Mouse (Mus musculus): ENCODE measurements around the gene Arid5a. TPM values are rescaled to one million over a fixed set of nuclear protein-coding genes. Genes with fewer than 3 reads are reported as not detected.

Gene Arid5a
- total RNA-seq (2014; fragmentation: Nextera tagmentation), result 36.0 and 42.2 TPM in 2 replicates
- 33.7 and 33.9 TPM in 2 replicates for total RNA-seq (2017)

- peak; percentile 60 for ATAC-seq (replicated peaks; ENCODE audit: poor library complexity, severe bottlenecking)
These were observed at the start of gene Arid5a for GRCm38 (mm10) chr1:36307495-36308280. Gene Arid5a, plus strand, starts transcription at chr1:36307733.

- ATAC-seq (replicated peaks; ENCODE audit: poor library complexity, severe bottlenecking), result no peak
These were observed 48.9 kb upstream of the Arid5a start for GRCm38 (mm10) chr1:36258631-36259030.

GRCm38 (mm10) chr1:36259281-36259680 lies 48.3 kb upstream of the Arid5a start:
- no peak for ATAC-seq (replicated peaks; ENCODE audit: poor library complexity, severe bottlenecking)

- ATAC-seq (replicated peaks; ENCODE audit: poor library complexity, severe bottlenecking), result no peak
These were observed 47.1 kb upstream of the Arid5a start for GRCm38 (mm10) chr1:36260418-36260817.

- peak; percentile 76 for ATAC-seq (replicated peaks; ENCODE audit: poor library complexity, severe bottlenecking)
These were observed 45.6 kb upstream of the Arid5a start for GRCm38 (mm10) chr1:36261708-36262504.

GRCm38 (mm10) chr1:36263833-36264488 lies 43.6 kb upstream of the Arid5a start:
- ATAC-seq (replicated peaks; ENCODE audit: poor library complexity, severe bottlenecking), result peak; percentile 77

- no peak for ATAC-seq (replicated peaks; ENCODE audit: poor library complexity, severe bottlenecking)
These were observed 41.2 kb upstream of the Arid5a start for GRCm38 (mm10) chr1:36266293-36266692.

- ATAC-seq (replicated peaks; ENCODE audit: poor library complexity, severe bottlenecking), result no peak
These were observed 39.9 kb upstream of the Arid5a start for GRCm38 (mm10) chr1:36267595-36267994.

- no peak for ATAC-seq (replicated peaks; ENCODE audit: poor library complexity, severe bottlenecking)
These were observed 38.3 kb upstream of the Arid5a start for GRCm38 (mm10) chr1:36269121-36269795.

- ATAC-seq (replicated peaks; ENCODE audit: poor library complexity, severe bottlenecking), result peak; percentile 39
These were observed 36.9 kb upstream of the Arid5a start for GRCm38 (mm10) chr1:36270666-36271065.

- ATAC-seq (replicated peaks; ENCODE audit: poor library complexity, severe bottlenecking), result peak; percentile 7
These were observed 35.9 kb upstream of the Arid5a start for GRCm38 (mm10) chr1:36271516-36272230.

- peak; percentile 18; the same call in 1 of the 2 replicates for ATAC-seq (replicated peaks; ENCODE audit: poor library complexity, severe bottlenecking)
These were observed 35.0 kb upstream of the Arid5a start for GRCm38 (mm10) chr1:36272546-36272945.

- ATAC-seq (replicated peaks; ENCODE audit: poor library complexity, severe bottlenecking), result peak; percentile 76
These were observed 34.2 kb upstream of the Arid5a start for GRCm38 (mm10) chr1:36273288-36273687.

GRCm38 (mm10) chr1:36274455-36274854 lies 33.1 kb upstream of the Arid5a start, which contains the start of gene Neurl3:
Gene Neurl3, minus strand, starts transcription at chr1:36274679.
- no peak for ATAC-seq (replicated peaks; ENCODE audit: poor library complexity, severe bottlenecking)

GRCm38 (mm10) chr1:36275635-36276389 lies 31.7 kb upstream of the Arid5a start:
- ATAC-seq (replicated peaks; ENCODE audit: poor library complexity, severe bottlenecking), result no peak

GRCm38 (mm10) chr1:36277267-36278060 lies 30.1 kb upstream of the Arid5a start:
- peak; percentile 33; the same call in 1 of the 2 replicates for ATAC-seq (replicated peaks; ENCODE audit: poor library complexity, severe bottlenecking)

- peak; percentile 84 for ATAC-seq (replicated peaks; ENCODE audit: poor library complexity, severe bottlenecking)
These were observed 28.3 kb upstream of the Arid5a start for GRCm38 (mm10) chr1:36279202-36279601.

- no peak for ATAC-seq (replicated peaks; ENCODE audit: poor library complexity, severe bottlenecking)
These were observed 26.6 kb upstream of the Arid5a start for GRCm38 (mm10) chr1:36280938-36281337.

Data from granulocyte monocyte progenitor cell, adult 5-6 weeks (primary cell).